Mouse (Mus musculus) intestine, embryonic 16.5 days (tissue): Measurements from ENCODE around the gene Gm20604. TPM values are rescaled to one million over a fixed set of nuclear protein-coding genes. Genes with fewer than 3 reads are reported as not detected.

ENCODE experiments used
- ATAC-seq: fragments of 200-750 bp; cut with Nextera tagmentation; 2 replicates; pipeline ENCODE4 v1.8.0; 2017; ENCODE audit warnings: moderate TSS enrichment, moderate library complexity
- H3K27ac ChIP-seq: fragments of 300-500 bp; sonication (generic); 2 replicates; pipeline ENCODE4 v1.5.1; 2014; ENCODE audit warnings: mild to moderate bottlenecking, low read length
- H3K27me3 ChIP-seq: fragments of 300-500 bp; sonication (generic); replicated peaks from 2 replicates; pipeline ENCODE4 v1.6.1; 2014; ENCODE audit warnings: low read length, control low read depth, mixed read lengths; ENCODE audit not compliant: control insufficient read depth, insufficient read depth
- H3K36me3 ChIP-seq: fragments of 300-500 bp; sonication (generic); 2 replicates; pipeline ENCODE4 v1.6.1; 2014; ENCODE audit warnings: low read length, control low read depth; ENCODE audit not compliant: control insufficient read depth, insufficient read depth
- H3K4me1 ChIP-seq: fragments of 300-500 bp; sonication (generic); 2 replicates; pipeline ENCODE4 v1.6.1; 2014; ENCODE audit warnings: low read length, control low read depth, mixed read lengths; ENCODE audit not compliant: control insufficient read depth, insufficient read depth
- H3K4me2 ChIP-seq: fragments of 300-500 bp; sonication (generic); 2 replicates; pipeline ENCODE4 v1.6.1; 2014; ENCODE audit warnings: low read depth, low read length, control low read depth
- H3K4me3 ChIP-seq: fragments of 300-500 bp; sonication (generic); 2 replicates; pipeline ENCODE4 v1.5.1; 2014; ENCODE audit warnings: mild to moderate bottlenecking, low read length
- H3K9ac ChIP-seq: fragments of 300-500 bp; sonication (generic); 2 replicates; pipeline ENCODE4 v1.6.1; 2014; ENCODE audit warnings: low read depth, low read length
- H3K9me3 ChIP-seq: fragments of 300-500 bp; sonication (generic); 2 replicates; pipeline ENCODE4 v1.6.1; 2016; ENCODE audit warnings: low read length, control low read depth; ENCODE audit not compliant: control insufficient read depth
- WGBS: fragments of 180-500 bp; shearing (Covaris S2); extraction: QIAGEN DNeasy Blood & Tissue Kit; methylation state at CpG from one replicate; pipeline ENCODE4 v1.1.7; 2014; 5-methylcytosine and 5-hydroxymethylcytosine counted together
- polyA plus RNA-seq: library from polyadenylated mRNA; unstranded; fragments of >200 nt; fragmentation: Nextera tagmentation; extraction: Ambion mirVana; gene quantifications from 2 replicates; pipeline ENCODE4 v1.2.1, GENCODE M21; 2015

Gm20604 gene
- polyA plus RNA-seq, 1 experiment from 2014 or later = 19.0 TPM

DNA sequence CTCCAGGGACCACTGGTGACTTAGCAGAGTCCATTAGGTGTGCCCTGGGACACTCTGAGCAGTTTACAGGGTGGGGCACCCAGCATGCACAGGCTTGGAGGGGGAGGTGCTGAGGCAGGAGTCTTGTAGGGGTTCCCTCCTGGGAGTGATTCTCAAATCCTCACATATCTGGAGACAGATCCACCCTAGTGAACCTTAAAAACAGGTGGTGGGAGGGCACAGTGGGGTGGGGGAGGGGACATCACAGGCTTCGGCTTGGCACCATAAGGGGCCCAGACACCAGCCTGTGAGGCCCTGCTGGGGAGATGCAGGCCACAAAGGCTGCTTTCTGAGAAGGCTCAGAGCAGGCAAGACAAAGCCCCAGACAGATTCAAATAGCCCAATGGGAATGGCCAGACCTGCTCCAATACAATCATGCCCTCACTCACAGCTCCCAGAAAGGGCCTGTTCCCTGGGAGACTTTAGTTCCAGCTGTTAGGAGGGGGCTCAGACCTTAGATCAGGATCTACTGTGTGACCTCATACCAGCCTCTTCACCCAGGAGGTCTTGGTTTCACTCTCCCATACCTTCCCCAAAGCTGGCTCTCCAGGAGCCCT, 60.3 kb downstream of the Gm20604 start:
- 25% methylated on average over 1 of the region's 1 CpGs for WGBS
- Histone ChIP-seq H3K27me3 (no peaks in the 10 kb centered on the region), H3K9ac (peak overlapping the region; percentile 44), H3K9me3 (no peaks in the 10 kb centered on the region), H3K4me1 (peaks cover 74% of the 10 kb centered on the region), H3K4me3 (no peak overlapping the region), H3K27ac (peak overlapping the region; percentile 75), H3K36me3 (no peaks in the 10 kb centered on the region), H3K4me2 (peak overlapping the region; percentile 18)
- ATAC-seq = peak; percentile 79

DNA sequence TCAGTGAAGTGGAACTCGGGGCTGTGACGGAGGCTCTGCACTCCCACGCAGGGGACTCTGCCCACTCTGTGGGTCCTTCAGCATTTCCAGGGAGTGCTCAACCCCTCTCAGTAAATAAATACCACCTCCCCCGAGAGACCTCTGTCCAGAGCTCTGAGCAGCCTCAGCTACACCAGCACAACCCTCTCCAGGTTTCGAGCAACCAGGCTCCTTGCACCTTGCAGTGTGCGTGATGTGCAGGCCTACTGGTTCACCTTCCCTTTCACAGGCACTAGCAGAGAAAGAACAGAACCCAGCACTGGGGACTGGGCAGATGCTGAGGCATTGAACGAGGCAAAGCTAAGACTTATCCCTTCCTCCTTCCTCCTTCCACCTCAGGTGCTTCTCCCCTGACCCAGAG, 61.1 kb downstream of the Gm20604 start:
- Histone ChIP-seq H3K9ac (peak overlapping the region; percentile 17; the same call in 1 of the 2 replicates), H3K9me3 (no peaks in the 10 kb centered on the region), H3K36me3 (no peaks in the 10 kb centered on the region), H3K27ac (no peak overlapping the region), H3K4me3 (no peak overlapping the region), H3K4me2 (no peak overlapping the region), H3K27me3 (no peaks in the 10 kb centered on the region), H3K4me1 (peaks cover 69% of the 10 kb centered on the region)
- 68% methylated on average over 7 of the region's 7 CpGs for WGBS
- no peak for ATAC-seq

- Histone ChIP-seq H3K36me3 (no peaks in the 10 kb centered on the region), H3K9ac (peak overlapping the region; percentile 34; the same call in 1 of the 2 replicates), H3K9me3 (no peaks in the 10 kb centered on the region), H3K4me2 (no peak overlapping the region), H3K4me3 (no peak overlapping the region), H3K27ac (no peak overlapping the region), H3K4me1 (peaks cover 69% of the 10 kb centered on the region), H3K27me3 (no peaks in the 10 kb centered on the region)
- 77% methylated on average over 14 of the region's 14 CpGs for WGBS
- no peak for ATAC-seq
These were observed 61.7 kb downstream of the Gm20604 start for GRCm38 (mm10) chr12:102696635-102697354.

- no peak for ATAC-seq
- Histone ChIP-seq H3K36me3 (no peaks in the 10 kb centered on the region), H3K4me1 (peaks cover 78% of the 10 kb centered on the region), H3K4me2 (no peak overlapping the region), H3K9ac (0 out of 2 replicates have a peak overlapping the region, but pooled peaks have one; percentile 13), H3K4me3 (no peak overlapping the region), H3K9me3 (no peaks in the 10 kb centered on the region), H3K27ac (no peak overlapping the region), H3K27me3 (no peaks in the 10 kb centered on the region)
- 67% methylated on average over 18 of the region's 18 CpGs for WGBS
These were observed 62.9 kb downstream of the Gm20604 start for GRCm38 (mm10) chr12:102695369-102696239.

DNA sequence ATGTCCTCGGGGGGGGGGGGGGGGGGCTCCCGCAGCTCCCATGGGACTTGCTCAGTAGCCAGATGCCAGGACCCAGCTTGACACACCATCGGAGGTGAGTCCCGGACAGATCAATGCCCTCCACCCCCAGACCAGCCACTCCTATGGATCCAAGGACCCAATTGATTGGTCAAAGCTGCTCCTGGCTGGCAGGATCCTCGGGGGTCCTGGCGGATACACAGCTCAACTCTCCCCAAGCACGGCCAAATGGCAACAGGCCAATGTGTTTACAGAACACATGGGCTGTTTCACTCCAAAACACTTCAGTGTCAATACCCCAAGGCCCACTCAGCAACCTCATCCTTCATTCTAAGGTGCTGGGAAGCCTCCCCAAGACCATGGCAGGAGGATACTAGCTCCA, 66.7 kb downstream of the Gm20604 start:
- Histone ChIP-seq H3K9ac (peak overlapping the region; percentile 36; the same call in 1 of the 2 replicates), H3K4me3 (no peak overlapping the region), H3K36me3 (no peaks in the 10 kb centered on the region), H3K27ac (peak overlapping the region; percentile 87; the same call in 1 of the 2 replicates), H3K27me3 (no peaks in the 10 kb centered on the region), H3K9me3 (no peaks in the 10 kb centered on the region), H3K4me1 (peaks cover 54% of the 10 kb centered on the region), H3K4me2 (no peak overlapping the region)
- WGBS = 53% methylated on average over 7 of the region's 7 CpGs
- ATAC-seq = no peak

Other genes with a start within 250 kb of the Gm20604 start
- 26.1 and 28.0 TPM in 2 replicates for gene Chga, start 203.7 kb downstream of the Gm20604 start, polyA plus RNA-seq
- 51.4 and 57.1 TPM in 2 replicates for gene Itpk1, start 53.7 kb downstream of the Gm20604 start, polyA plus RNA-seq
- 19.3 and 20.2 TPM in 2 replicates for gene Moap1, start 15.0 kb downstream of the Gm20604 start, polyA plus RNA-seq
- 16.9 and 17.2 TPM in 2 replicates for gene Tmem251, start 14.9 kb downstream of the Gm20604 start, polyA plus RNA-seq
- gene Gm28051, start 907 bp downstream of the Gm20604 start, polyA plus RNA-seq = not detected in 2 replicates
- 26.7 and 30.0 TPM in 2 replicates for gene Gon7, start 869 bp downstream of the Gm20604 start, polyA plus RNA-seq
- 32.5 and 33.6 TPM in 2 replicates for gene Ubr7, start 705 bp downstream of the Gm20604 start, polyA plus RNA-seq
- 9.5 and 10.0 TPM in 2 replicates for gene Btbd7, start 119.8 kb upstream of the Gm20604 start, polyA plus RNA-seq
- not detected in 2 replicates for gene Cox8c, start 140.6 kb upstream of the Gm20604 start, polyA plus RNA-seq
- 0.27 and 0.54 TPM in 2 replicates for gene Unc79, start 190.2 kb upstream of the Gm20604 start, polyA plus RNA-seq